Mouse (Mus musculus) frontal cortex, adult 2 months (tissue): ENCODE results near the gene Uap1. TPM values are rescaled to one million over a fixed set of nuclear protein-coding genes. Genes with fewer than 3 reads are reported as not detected.
"Not testable (repeated sequence)": the region's sequence is repeated elsewhere in the genome, so short reads cannot be mapped to it uniquely, and the experiment has no call there.

Experiments used
- DNase-seq, 2 experiments: peaks; one replicate each; pipeline ENCODE4 v3.0.0; 2022; ENCODE audit warnings: low spot score in 1 of 2; ENCODE audit errors: extremely low spot score in 1 of 2
- polyA plus RNA-seq: library from polyadenylated mRNA; depleted of rRNA; stranded (reverse); fragments of >200 nt; gene quantifications from 2 replicates; pipeline ENCODE4 v1.2.3, GENCODE M21; 2012; rRNA removed

Uap1 gene
- polyA plus RNA-seq, 1 experiment, result 43.6 TPM

- DNase-seq, result no peak
Measured at GRCm38 (mm10) chr1:170124644-170125043, 50.1 kb downstream of the Uap1 start.

DNA sequence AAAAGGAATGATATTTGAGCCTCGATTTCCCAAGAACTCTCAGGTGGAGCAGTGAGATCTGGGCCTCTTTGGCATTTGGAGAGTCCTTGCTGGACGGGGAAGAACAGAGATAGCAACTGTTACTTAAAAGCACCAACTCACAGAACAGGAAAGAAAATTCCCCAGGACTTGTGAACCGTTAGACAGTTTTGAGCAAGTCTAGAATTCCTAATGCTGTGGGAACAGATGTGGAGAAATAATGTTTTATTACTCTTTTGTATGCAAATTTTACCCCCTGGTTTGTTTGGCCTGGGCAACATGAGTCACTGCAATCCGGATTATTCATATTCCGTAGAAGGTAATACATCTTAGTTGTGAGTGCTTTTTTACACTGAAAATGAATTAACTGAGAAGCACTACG lies 61.1 kb downstream of the Uap1 start:
- DNase-seq, result no peak

DNA sequence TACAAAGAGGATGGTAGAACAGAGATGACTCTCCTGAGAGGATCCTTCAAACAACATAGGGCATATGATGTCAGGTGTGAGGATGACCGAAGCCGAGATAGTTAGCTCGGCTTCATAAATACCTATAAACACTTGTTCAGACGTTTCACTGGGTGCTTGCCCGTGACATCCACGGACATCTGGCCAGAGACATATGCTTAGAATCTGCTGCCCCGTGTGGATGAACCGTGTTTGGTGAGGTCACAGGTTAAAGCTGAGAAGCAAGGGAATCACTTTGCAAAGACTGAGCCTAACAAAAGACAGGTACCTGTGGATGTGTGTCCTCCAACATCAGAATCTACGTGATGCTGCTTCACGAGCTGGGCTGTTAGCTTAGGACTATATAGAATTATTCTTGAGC lies 62.5 kb downstream of the Uap1 start:
- no peak for DNase-seq

DNA sequence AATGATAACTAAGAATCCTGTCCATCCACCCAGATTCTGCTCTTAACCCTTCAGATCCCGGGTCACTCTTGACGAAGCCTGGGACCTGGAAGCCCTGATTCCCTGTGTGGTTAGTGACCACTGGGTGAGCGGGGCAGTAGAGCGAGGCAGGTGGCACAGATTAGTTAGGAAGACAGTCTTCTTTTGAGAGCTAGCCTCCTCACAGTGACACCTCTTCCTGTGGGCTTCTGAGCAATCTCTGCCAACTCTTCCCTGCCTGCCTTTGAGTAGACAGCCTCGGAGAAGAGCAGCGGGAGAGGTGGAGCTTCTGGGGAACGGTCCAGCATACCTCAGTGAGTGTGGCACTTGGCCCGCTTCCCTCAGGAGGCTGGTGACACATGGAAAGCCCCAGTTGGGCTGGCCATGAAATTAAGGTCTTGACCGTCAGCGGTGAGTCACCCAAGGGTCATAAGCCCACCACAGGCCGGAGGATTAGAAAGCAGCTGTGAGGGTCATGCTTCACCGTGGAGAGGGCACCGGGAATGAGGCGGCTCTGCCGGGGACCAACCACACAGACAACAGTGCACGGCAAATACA lies 63.0 kb downstream of the Uap1 start:
- no peak for DNase-seq

GRCm38 (mm10) chr1:170110516-170111332 lies 64.0 kb downstream of the Uap1 start, which contains the start of gene Ddr2:
Gene Ddr2 (minus strand): TSS chr1:170110762.
- DNase-seq, result no peak

GRCm38 (mm10) chr1:170109776-170110515 lies 64.8 kb downstream of the Uap1 start:
- no peak for DNase-seq

DNA sequence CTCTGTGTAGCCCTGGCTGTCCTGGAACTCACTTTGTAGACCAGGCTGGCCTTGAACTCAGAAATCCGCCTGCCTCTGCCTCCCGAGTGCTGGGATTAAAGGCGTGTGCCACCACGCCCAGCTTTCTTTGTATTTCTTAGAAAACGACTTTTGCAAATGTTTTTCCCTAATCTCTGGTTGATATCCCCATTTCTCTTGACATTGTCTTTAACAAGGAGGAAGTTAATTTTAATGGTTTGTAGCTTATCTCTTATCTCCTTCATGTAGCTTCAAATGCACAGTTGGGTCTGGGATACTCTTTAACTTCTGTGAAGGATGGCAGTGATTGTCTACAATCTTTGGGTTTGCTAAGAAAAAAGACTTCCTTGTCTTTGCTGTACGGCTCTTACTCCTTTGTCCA lies 71.9 kb downstream of the Uap1 start:
- DNase-seq, result not testable (repeated sequence)

Other genes with a start within 250 kb of the Uap1 start
- gene Ccdc190, start 246.3 kb downstream of the Uap1 start, polyA plus RNA-seq, result 21.4 and 24.5 TPM in 2 replicates
- 11.5 and 12.0 TPM in 2 replicates for gene Hsd17b7, start 205.7 kb downstream of the Uap1 start, polyA plus RNA-seq
- 4.8 and 5.9 TPM in 2 replicates for gene Ddr2, start 64.2 kb downstream of the Uap1 start, polyA plus RNA-seq
- 75.1 and 75.6 TPM in 2 replicates for gene Uhmk1, start 40.4 kb upstream of the Uap1 start, polyA plus RNA-seq
- gene Sh2d1b2, start 57.8 kb upstream of the Uap1 start, polyA plus RNA-seq, result 0.04 TPM in 1 of 2 replicates, not detected in the other
- 0.06 TPM in 1 of 2 replicates, not detected in the other for gene Sh2d1b1, start 102.4 kb upstream of the Uap1 start, polyA plus RNA-seq
- gene Gm7694, start 131.4 kb upstream of the Uap1 start, polyA plus RNA-seq, result 6.2 and 7.2 TPM in 2 replicates
- gene Spata46, start 133.8 kb upstream of the Uap1 start, polyA plus RNA-seq, result not detected in 2 replicates